Mouse (Mus musculus) intestine, postnatal 0 days (tissue): ENCODE data around the gene Sv2c. TPM values are rescaled to one million over a fixed set of nuclear protein-coding genes. Genes with fewer than 3 reads are reported as not detected.

Experiments
- ATAC-seq: fragments of 200-750 bp; cut with Nextera tagmentation; 2 replicates; pipeline ENCODE4 v1.8.0; 2017; ENCODE audit warnings: mild to moderate bottlenecking, moderate TSS enrichment, moderate library complexity
- H3K27ac ChIP-seq: fragments of 300-500 bp; sonication (generic); 2 replicates; pipeline ENCODE4 v1.5.1; 2014; ENCODE audit warnings: mild to moderate bottlenecking, low read depth, low read length, moderate library complexity
- H3K27me3 ChIP-seq: fragments of 300-500 bp; sonication (generic); replicated peaks from 2 replicates; pipeline ENCODE4 v1.6.1; 2014; ENCODE audit warnings: low read length, mixed read lengths; ENCODE audit not compliant: control insufficient read depth, insufficient read depth
- H3K36me3 ChIP-seq: fragments of 300-500 bp; sonication (generic); 2 replicates; pipeline ENCODE4 v1.6.1; 2014; ENCODE audit warnings: mild to moderate bottlenecking, moderate library complexity; ENCODE audit not compliant: control insufficient read depth, insufficient read depth
- H3K4me1 ChIP-seq: fragments of 300-500 bp; sonication (generic); replicated peaks from 2 replicates; pipeline ENCODE4 v1.6.1; 2014; ENCODE audit warnings: antibody characterized with exemption, low read length, mixed read lengths; ENCODE audit not compliant: control insufficient read depth, insufficient read depth
- H3K4me2 ChIP-seq: fragments of 300-500 bp; sonication (generic); replicated peaks from 2 replicates; pipeline ENCODE4 v1.6.1; 2014; ENCODE audit warnings: low read depth, mild to moderate bottlenecking, moderate library complexity
- H3K4me3 ChIP-seq: fragments of 300-500 bp; sonication (generic); 2 replicates; pipeline ENCODE4 v1.5.1; 2014; ENCODE audit warnings: low read depth, low read length
- H3K9ac ChIP-seq: fragments of 300-500 bp; sonication (generic); 2 replicates; pipeline ENCODE4 v1.6.1; 2014; ENCODE audit warnings: mild to moderate bottlenecking, low read depth, low read length
- H3K9me3 ChIP-seq: fragments of 300-500 bp; sonication (generic); 2 replicates; pipeline ENCODE4 v1.6.1; 2016; ENCODE audit warnings: mixed run types; ENCODE audit not compliant: control insufficient read depth
- CTCF ChIP-seq: sonication (generic); IDR thresholded peaks from 2 replicates; pipeline ENCODE4 v1.5.1; 2016; ENCODE audit warnings: low read depth, mild to moderate bottlenecking, control low read depth, antibody characterized with exemption, moderate library complexity
- WGBS: fragments of 180-500 bp; shearing (Covaris S2); extraction: QIAGEN DNeasy Blood & Tissue Kit; methylation state at CpG from one replicate; pipeline ENCODE4 v1.1.7; 2014; 5-methylcytosine and 5-hydroxymethylcytosine counted together
- polyA plus RNA-seq: library from polyadenylated mRNA; unstranded; fragments of >200 nt; fragmentation: Nextera tagmentation; extraction: Ambion mirVana; gene quantifications from 2 replicates; pipeline ENCODE4 v1.2.1, GENCODE M21; 2015

The Sv2c gene
- polyA plus RNA-seq, 1 experiment from 2014 or later = 1.3 TPM

GRCm38 (mm10) chr13:95955204-95955603, 177.2 kb downstream of the Sv2c start:
- H3K9me3 ChIP-seq = no peaks in the 10 kb centered on the region
- no peaks in the 10 kb centered on the region for H3K4me1 ChIP-seq
- 83% methylated on average over 5 of the region's 5 CpGs for WGBS
- no peak overlapping the region for H3K4me2 ChIP-seq
- no peak for ATAC-seq
- H3K27ac ChIP-seq = no peak overlapping the region
- H3K27me3 ChIP-seq = no peaks in the 10 kb centered on the region
- no peak overlapping the region for H3K4me3 ChIP-seq
- TF ChIP-seq CTCF = no peak
- H3K36me3 ChIP-seq = no peaks in the 10 kb centered on the region
- no peak overlapping the region for H3K9ac ChIP-seq

- Histone ChIP-seq H3K27ac (no peak overlapping the region), H3K4me1 (0 out of 2 replicates have a peak, but pooled peaks cover 3% of the 10 kb centered on the region), H3K9me3 (no peaks in the 10 kb centered on the region), H3K9ac (no peak overlapping the region), H3K4me2 (no peak overlapping the region), H3K27me3 (no peaks in the 10 kb centered on the region), H3K36me3 (no peaks in the 10 kb centered on the region), H3K4me3 (no peak overlapping the region)
- ATAC-seq = no peak
- 95% methylated on average over 4 of the region's 4 CpGs for WGBS
- TF ChIP-seq CTCF = no peak
Observed at GRCm38 (mm10) chr13:95953636-95954035, 178.7 kb downstream of the Sv2c start.

- H3K9me3 ChIP-seq = no peaks in the 10 kb centered on the region
- no peaks in the 10 kb centered on the region for H3K36me3 ChIP-seq
- H3K4me2 ChIP-seq = no peak overlapping the region; the same call in 1 of the 2 replicates
- H3K27me3 ChIP-seq = no peaks in the 10 kb centered on the region
- no peak overlapping the region for H3K9ac ChIP-seq
- 68% methylated on average over 4 of the region's 4 CpGs for WGBS
- no peak for TF ChIP-seq CTCF
- ATAC-seq = no peak
- H3K27ac ChIP-seq = peak overlapping the region; percentile 31; the same call in 1 of the 2 replicates
- H3K4me1 ChIP-seq = 0 out of 2 replicates have a peak, but pooled peaks cover 3% of the 10 kb centered on the region
- no peak overlapping the region for H3K4me3 ChIP-seq
Observed at GRCm38 (mm10) chr13:95952263-95952662, 180.1 kb downstream of the Sv2c start.

- Histone ChIP-seq H3K4me3 (no peak overlapping the region), H3K9me3 (no peaks in the 10 kb centered on the region), H3K36me3 (no peaks in the 10 kb centered on the region), H3K4me1 (0 out of 2 replicates have a peak, but pooled peaks cover 3% of the 10 kb centered on the region), H3K4me2 (peak overlapping the region; percentile 24), H3K27ac (peak overlapping the region; percentile 84), H3K27me3 (no peaks in the 10 kb centered on the region), H3K9ac (no peak overlapping the region; the same call in 1 of the 2 replicates)
- 32% methylated on average over 7 of the region's 7 CpGs for WGBS
- TF ChIP-seq CTCF = peak; percentile 77
- ATAC-seq = peak; percentile 92
Observed at GRCm38 (mm10) chr13:95951098-95951894, 181.1 kb downstream of the Sv2c start.

GRCm38 (mm10) chr13:95950434-95951091, 181.8 kb downstream of the Sv2c start:
- no peak; the same call in 1 of the 2 replicates for ATAC-seq
- 37% methylated on average over 11 of the region's 11 CpGs for WGBS
- Histone ChIP-seq H3K4me2 (peak overlapping the region; percentile 24), H3K4me3 (no peak overlapping the region), H3K36me3 (no peaks in the 10 kb centered on the region), H3K27me3 (no peaks in the 10 kb centered on the region), H3K9me3 (no peaks in the 10 kb centered on the region), H3K9ac (no peak overlapping the region), H3K4me1 (0 out of 2 replicates have a peak, but pooled peaks cover 3% of the 10 kb centered on the region), H3K27ac (peak overlapping the region; percentile 84)
- no peak for TF ChIP-seq CTCF

GRCm38 (mm10) chr13:95949356-95949755, 183.0 kb downstream of the Sv2c start:
- no peaks in the 10 kb centered on the region for H3K27me3 ChIP-seq
- no peak for ATAC-seq
- TF ChIP-seq CTCF = no peak
- no peaks in the 10 kb centered on the region for H3K9me3 ChIP-seq
- peak overlapping the region; percentile 64 for H3K27ac ChIP-seq
- 71% methylated on average over 4 of the region's 4 CpGs for WGBS
- H3K36me3 ChIP-seq = no peaks in the 10 kb centered on the region
- no peak overlapping the region for H3K9ac ChIP-seq
- H3K4me1 ChIP-seq = 0 out of 2 replicates have a peak, but pooled peaks cover 3% of the 10 kb centered on the region
- H3K4me3 ChIP-seq = no peak overlapping the region
- no peak overlapping the region for H3K4me2 ChIP-seq
